Mouse (Mus musculus) R1 (cell line): ENCODE data around the gene Emp3.
"Not testable (repeated sequence)": the region's sequence is repeated elsewhere in the genome, so short reads cannot be mapped to it uniquely, and the experiment has no call there.

Experiments used
- DNase-seq: peaks from one replicate; pipeline ENCODE4 v3.0.0-alpha.2; 2018; ENCODE audit warnings: low read depth, low spot score

The Emp3 gene

DNA sequence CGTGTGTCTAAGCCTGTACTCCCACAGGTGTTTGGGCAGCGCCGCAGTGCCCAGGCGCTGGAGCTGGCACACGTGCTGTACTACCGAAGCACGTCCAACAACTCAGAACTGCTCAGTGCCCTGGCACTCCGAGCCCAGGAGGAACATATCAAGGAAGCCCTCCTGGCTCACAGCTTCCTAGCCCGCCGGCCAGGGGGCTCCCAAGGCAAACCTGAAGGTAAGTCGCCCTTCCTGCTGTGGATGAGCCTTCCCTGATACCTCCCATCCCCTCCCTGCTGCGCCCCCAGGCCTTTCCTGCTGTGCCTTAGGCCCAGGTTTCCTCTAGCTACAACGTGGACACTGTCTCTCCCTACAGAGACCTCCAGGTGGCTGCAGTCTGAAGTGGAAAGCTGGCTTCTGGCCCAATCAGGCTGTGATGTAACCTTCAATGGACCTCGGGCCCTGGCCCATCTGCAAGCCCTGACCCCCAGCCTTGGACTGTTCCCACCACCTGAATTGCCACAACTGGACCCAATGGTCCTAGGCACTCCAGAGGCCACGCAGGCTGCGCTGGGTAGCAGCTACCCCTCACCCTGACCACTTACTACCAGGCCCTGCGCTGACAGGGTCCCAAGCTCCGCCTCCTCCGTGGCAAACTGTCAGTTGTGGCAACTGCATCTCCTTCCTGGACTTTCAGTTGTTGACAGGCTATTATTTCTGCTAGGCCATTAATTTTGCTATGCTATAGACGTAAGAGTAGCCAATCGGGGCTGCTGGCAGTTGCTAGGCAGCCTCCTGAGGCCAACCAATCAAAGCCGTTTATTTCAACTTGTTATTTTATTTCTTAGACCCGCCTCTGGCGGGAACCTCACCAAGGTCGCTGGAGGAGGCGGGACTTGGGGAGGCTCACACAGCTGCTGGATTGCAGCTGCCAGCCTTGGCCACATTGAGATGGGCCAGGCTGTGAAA lies 4.9 kb downstream of the Emp3 start:
- DNase-seq, result peak; percentile 88

DNA sequence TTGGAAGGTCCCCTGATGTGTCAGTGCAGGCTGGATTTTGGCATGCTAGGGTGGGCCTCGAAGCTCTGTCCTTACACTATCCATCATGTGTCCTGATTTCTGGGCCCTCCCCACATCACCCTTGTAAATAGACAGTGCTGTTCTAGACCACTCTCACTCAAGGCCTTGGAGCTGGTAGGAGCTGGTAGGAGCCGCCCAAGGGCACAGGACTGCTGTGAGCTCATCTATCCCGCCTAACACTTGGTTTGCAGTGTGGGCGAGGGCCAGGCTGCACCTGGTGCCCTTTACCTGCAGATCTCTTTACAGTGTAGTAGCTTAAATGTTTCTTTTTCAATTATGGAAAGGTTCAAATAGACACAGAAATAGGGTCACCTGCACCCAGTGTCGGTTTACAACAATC lies 6.2 kb downstream of the Emp3 start:
- DNase-seq, result no peak

DNA sequence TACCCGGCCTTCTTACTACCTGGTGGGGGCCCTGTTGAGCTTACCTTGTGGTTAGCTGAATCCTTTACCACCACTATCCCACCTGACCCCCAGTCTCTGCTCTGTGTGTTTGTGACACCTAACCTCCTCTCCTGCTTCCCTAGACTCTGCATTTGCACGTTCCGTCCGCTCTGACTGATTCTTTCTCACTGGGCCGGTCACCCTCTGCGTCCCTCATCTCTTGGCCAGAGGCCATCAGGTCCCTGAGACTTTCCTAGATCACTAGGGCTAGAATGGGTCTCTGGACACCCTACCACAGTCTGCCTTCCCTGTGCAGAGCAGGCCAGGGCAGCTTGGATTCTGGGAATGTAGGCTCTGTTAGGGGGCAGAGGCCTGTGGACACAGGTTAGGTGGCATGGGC lies 7.1 kb downstream of the Emp3 start:
- no peak for DNase-seq

DNA sequence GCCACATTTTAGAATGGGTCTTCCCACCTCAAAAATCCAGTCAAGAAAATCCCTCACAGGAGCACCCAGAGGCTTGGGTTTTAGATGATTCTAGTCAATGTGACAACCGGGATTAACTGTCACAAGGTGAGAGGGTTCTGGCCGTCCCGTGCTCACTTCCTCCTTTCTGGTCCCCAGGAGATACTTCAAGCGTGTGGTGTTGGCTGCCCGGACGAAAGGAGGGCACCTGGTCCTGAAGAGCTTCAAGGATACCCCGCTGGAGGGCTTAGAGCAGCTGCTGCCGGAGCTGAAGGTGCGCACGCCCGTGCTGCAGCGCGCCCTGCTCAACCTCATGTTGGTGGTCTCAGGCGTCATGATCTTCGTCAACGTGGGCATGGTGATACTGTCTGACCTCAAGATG lies 12.1 kb downstream of the Emp3 start:
- no peak for DNase-seq

DNA sequence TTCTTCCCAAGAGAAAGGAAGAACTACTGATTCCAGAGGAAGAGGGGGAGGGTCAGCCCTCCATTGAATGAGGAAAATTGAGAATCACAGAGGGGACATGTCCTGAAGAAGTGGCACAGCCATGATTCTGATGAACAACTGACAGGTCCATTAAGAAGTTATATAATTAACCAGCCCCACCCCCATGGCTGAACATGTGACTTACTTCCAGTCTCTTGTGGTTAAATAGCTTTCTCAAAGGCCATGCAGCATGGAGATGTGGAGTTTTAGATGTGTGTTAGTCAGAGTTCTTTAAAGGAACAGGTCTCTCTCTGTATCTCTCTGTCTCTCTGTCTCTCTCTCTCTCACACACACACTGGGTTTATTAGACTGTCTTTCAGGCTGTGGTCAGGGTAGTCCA lies 12.8 kb downstream of the Emp3 start:
- DNase-seq, result no peak

DNA sequence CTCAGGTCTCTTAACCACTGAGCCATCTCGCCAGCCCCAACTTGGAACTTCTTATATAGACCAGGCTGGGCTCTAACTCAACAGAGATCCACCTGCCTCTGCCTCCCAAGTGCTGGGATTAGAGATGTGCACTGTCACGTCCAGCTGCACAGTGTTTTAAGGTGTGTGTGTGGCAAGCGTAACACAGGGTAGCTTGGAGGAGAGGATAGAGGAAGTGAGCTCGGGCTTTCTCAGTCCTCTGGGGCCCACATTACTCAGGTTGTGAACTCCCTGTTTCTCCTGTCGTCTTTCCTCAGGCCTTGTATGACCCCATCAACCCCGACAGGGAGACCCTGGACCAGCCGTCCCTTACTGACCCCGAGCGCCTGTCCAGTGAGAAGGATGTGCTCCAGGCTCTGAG lies 14.6 kb downstream of the Emp3 start:
- no peak for DNase-seq

DNA sequence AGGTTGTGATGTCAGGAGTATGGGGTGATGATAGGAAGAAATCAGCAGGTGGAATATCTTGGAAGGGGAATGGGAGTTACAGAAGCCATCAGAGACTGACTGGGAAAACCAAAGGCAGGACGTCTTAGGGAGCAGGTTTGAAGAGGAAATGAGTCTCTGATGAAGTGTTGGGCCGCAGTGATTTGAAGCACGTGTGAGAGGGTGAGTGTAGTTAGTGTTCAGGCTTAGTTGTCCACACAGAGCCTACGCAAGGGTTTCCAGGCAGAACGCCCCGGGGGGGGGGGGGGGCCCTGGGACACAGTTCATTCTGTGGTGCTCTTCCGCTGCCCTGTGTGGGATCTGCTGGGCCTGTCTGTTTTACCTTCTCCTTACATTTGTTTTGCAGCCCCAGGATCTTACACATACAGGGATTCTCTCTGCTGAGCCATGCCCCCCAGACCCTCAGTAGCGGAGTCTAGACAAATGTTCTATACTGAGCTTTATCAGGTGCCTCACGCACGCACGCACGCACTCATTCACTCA lies 18.7 kb downstream of the Emp3 start:
- peak; percentile 44 for DNase-seq

DNA sequence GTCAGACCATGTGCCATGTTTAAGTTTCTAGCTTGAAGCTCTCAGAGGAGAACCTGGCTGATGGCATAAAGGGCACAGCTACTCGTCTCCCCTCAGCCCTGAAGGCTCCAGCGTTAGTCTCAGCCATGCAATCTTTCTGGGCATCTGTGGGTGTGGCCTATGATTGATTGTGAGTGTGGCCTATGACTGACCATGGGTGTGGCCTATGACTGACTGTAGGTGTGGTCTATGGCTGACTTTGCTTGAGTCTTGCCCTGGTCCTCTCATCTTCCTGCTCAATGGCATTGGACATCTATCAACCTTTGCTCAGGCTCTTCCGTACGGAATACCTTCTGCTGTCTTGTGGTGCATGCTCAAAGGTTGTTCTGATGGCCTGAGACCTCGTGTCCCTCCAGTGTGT lies 19.6 kb downstream of the Emp3 start:
- DNase-seq, result peak; percentile 92

DNA sequence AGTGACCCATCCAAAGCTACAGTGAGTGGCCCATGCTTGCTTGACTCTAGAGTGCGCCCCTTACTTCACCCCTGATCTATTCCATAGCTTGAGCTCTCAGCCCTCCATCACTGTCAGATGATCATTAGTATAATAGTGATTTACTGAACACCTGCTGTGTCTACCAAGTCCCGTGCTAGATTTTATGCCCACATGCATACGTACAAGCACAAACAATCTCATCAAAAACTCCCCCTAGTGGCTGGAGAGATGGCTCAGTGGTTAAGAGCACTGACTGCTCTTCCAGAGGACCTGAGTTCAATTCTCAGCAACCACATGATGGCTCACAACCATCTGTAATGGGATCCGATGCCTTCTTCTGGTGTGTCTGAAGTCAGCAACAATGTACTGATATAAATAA lies 23.1 kb downstream of the Emp3 start:
- peak; percentile 74 for DNase-seq

DNA sequence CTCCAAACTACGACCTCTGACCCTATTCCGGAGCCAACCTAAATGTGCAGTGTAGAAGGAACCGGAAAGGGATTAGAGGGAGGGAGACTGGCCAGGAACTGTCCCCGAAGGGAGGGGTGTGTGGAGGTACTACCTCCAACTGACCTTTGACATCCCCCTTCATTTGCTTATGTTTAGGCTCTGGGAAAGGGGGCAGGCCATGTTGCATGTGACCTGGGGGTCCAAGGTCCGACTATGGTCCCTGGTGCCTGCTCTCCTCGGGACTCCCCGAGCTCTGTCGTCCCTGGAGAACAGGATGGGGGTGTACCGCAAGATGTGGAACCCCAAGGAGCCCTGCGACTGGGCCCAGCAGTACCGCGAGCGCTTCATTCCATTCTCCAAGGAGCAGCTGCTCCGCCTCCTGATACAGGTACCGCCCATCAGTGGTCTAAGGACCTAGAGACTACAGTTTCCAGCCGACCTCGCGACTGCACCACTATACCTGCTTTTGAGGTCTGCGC lies 23.9 kb downstream of the Emp3 start:
- DNase-seq, result peak; percentile 96

DNA sequence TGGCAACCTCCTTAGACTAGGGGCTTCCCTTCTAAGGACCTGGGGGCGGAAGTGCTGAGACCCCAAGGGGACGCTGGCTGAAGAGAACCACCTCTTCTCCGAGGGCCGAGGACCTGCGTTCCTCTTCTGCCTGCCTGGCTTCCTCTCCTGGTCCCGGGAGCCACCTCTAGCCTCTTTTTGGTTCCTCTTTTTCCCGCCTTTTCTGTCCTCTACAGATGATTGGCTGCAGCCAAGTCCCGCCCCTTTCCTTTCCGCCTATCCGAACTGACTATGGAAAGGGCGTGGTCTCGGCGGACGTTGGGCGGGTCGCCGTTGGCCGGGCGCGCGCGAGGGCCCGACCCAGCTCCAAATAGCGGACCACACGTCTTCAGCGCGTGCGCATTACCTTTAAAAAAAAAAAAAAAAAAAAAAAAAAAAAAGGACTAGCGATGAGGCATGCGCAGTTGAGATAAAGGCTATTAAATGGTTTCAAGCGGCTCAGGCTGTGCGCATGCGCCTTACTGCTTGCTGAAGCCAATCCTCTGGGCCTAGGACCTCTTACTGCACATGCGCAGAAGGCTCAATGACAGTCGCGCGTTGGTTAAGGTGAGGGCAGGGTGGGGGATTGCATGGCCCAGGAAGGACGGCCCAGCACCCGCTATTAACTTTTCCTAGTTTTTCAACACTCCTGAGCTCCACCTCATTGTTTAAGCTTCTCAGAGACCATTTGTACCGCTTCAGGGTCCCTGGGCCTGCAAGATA lies 24.5 kb downstream of the Emp3 start, which contains the start of the genes Syngr4 and Tmem143:
Gene Syngr4 (minus strand): TSS at position 198 of the 741 bp plus-strand sequence.
Gene Tmem143 (plus strand): TSS at position 425 of the 741 bp plus-strand sequence.
- peak; percentile 100 for DNase-seq

DNA sequence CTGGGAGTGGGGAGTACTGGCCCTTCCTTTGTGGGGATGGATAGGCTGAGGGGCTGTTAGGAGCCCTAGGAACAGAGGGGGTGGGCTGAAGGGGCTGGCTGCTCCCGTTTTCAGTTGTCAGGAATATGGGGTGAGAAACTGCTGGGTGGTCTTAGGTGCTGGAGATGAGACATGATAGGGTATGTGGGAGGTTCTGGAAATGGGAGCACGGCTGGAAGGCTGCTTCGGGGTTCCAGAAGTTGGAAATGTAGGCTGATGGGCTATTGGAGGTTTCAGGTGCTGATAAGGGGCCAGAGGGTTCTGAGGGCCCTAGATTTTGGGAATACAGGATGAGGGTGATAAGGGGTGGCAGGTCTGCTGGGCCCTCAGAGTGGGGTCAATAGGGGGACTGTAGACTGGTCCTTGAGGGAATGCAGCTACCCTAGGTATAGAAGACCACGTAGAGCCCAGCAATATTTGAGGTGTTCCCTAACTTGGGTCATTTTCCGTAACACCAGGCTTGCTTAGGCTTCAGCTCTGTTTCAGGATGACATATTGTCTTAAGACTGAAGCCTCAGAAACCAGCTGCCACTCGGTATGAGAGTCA lies 25.2 kb downstream of the Emp3 start:
- DNase-seq, result no peak

DNA sequence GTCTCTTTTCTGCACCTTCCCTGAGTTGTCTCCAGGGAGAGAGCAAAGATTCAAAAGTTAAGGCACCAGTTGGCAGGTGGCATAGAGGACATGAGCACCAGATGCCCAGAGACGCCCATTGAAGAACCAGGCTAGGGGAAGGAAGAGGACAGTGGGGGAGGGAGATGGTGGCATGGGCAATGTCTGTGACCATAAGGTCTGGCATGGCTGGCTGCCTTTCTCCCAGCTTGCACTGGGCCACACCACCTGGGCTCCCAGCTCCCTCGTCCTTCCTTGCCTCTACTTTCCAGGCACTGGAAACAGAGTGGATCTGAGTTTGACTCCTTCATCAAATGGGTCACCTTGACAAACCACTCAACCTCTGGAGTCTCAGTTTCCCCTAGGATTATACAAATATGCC lies 28.6 kb downstream of the Emp3 start:
- DNase-seq, result no peak

DNA sequence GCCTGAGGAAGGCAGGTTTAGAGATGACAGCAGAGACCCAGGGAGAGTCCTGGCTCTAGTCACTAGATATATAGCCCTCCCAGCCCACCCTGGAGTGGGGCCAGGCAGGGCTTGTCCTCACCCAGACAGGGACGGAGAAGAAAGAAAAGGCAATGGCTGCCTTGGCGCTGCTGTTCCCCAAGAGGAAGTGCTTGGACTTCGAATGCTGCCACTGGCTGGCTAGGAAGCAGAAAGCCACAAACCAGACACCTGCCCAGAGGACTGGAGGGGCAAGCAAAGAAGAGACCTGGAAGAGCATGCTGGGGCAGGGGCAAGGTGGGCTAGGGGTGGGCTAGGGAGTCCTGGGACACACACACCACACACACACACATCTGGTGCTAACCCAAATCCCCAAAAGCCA lies 34.0 kb downstream of the Emp3 start:
- DNase-seq, result no peak

DNA sequence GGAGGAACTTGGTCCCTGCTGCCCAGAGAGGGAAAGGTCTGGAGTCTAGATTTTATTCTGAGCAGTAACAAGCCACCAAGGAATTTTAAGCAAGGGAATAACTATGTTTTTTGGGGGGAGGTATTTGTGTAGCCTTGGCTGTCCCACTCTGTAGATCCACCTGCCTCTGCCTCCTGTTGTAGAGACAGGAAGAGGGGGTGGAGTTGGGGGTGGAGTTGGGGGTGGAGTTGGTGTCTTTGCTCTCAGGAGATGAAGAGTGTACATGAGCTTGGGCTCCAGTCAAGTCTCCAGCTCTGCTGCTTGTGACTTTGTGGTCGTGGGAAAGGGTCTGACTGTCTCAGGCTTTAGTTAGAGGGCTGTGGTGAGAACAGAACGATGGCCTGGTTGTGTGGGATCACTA lies 40.2 kb downstream of the Emp3 start:
- peak; percentile 79 for DNase-seq

DNA sequence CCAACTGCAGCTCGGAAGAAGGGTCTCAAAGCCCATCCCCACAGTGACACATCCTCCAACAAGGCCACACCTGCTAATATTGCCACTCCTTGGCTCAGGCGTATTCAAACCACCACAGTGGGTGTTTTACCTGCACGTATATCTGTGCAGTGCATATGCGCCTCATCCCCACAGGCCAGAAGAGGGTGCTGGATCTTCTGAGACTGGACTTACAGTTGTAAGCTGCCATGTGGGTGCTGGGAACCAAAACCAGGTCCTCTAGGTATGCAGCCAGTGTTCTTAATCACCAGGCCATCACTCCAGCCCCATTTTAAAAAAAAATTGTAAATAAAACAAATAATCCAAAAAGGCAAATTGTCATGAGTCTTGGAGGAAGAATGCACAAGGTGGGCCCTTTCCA lies 40.7 kb downstream of the Emp3 start:
- DNase-seq, result peak; percentile 83

DNA sequence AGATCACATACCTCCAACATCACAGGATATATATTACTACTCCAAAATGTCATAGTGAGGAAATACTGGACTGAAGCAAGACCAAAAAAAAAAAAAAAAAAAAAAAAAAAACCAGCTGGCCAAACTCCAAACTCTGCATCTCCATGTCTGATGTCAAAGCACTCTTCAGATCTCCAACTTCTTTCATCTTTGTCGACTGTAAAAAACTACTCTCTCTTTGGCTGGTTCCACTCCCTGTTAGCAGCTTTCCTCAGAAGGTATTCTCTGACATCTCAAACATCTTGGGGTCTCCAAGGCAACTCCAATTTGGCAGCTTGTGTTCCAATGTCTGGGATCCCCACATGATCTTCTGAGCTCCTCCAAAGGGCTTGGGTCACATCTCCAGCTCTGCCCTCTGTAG lies 42.9 kb downstream of the Emp3 start, which contains the start of gene Grin2d:
Gene Grin2d (minus strand): TSS at position 101 of the 400 bp plus-strand sequence.
- not testable (repeated sequence) for DNase-seq

DNA sequence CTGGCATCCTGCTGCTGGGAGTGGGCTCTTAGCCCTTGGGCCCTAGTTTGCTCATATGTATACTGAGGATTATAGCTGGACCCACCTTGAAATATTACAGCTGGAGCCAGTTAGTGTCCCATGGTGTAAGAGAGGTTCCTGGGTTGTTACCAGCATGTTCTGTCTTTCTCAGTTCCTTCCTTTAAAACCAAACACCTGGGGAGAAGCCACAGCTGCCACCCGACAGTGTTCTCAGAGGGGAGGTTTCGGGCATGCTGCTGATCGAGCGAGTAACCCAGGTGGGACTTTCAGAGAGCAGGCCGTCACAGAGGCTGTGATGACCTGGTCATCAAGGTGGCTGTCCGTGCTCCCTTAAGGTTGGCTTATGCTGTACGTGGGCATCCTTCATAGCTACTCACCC lies 44.3 kb downstream of the Emp3 start:
- no peak for DNase-seq

DNA sequence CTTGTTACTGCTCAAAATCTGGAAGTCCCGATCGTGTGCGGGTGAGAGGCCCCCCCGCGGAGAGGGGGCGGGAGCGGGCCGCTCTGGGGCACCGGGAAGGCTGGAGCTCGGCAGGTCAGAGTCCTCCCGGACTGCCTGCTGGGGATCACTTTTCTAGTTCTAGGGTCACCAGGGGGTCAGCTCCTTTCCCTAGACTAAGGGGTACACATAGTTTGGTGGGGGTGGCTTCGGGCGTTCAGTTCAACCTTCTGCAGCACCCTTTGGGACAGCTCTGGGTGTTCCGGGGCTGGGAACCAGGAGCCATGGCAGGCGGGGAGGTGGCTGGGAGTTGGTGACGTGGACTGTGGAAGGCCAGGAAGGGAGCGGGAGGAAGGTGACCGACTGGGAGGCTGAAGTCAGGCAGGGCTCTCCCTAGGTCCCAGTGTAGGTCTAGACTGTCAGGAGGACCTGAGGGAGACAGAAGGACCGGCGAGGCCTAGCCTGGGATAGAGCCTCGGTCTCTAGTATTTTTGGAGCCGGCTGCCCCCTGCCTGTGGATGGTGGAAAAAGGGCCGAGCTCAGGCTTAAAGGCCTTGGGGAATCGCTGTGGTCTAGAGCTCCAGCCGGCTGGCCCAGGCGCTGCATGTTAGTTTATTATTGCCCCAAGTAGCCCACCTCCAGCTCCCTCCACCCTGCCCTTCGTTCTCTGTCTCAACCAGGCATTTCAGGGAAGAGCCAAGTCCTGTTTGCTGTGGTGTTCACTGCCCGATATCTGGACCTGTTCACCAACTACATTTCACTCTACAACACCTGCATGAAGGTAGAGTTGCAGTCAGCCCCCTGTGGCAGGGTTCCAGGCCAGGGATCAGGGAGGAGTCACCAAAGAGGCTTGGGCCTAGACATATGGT lies 47.9 kb downstream of the Emp3 start:
- peak; percentile 56 for DNase-seq

DNA sequence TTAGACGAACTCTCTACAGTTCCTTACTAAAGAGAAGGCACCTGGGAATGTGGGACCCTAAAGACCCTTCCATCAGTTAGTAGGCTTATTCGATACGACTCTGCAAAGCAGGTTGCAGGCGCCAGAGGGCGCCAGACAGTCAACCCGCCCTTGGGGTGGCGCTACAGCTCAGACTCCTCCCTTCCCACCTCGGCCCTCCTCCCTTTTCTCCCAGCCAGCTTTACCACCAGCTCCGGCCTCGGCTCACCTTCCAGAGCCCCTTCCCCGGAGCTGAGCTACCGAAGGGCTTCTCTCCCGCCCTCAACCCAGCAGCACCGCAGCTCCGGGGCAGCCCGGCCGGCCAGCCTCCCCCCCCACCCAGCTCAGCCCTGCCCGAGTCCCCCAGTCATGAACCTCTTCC lies 48.6 kb downstream of the Emp3 start, which contains the start of gene Kdelr1:
Gene Kdelr1 (plus strand): TSS at position 149 of the 400 bp plus-strand sequence.
- peak; percentile 90 for DNase-seq
